Mouse (Mus musculus) gastrocnemius, adult 2 months (tissue): Measurements from ENCODE around the gene Lypd3. TPM values are rescaled to one million over a fixed set of nuclear protein-coding genes. Genes with fewer than 3 reads are reported as not detected.
"Not testable (repeated sequence)": the region's sequence is repeated elsewhere in the genome, so short reads cannot be mapped to it uniquely, and the experiment has no call there.

Source experiments
- DNase-seq: peaks from one replicate; pipeline ENCODE4 v3.0.0; 2022
- H3K27ac ChIP-seq: fragments of 200-600 bp; 2 replicates; pipeline ENCODE4 v1.8.1; 2022; ENCODE audit warnings: mild to moderate bottlenecking
- H3K4me3 ChIP-seq: fragments of 200-600 bp; 2 replicates; pipeline ENCODE4 v1.8.1; 2022; ENCODE audit warnings: mild to moderate bottlenecking, moderate library complexity
- CTCF ChIP-seq: fragments of 200-600 bp; IDR thresholded peaks from 2 replicates; pipeline ENCODE4 v1.8.1; 2022; ENCODE audit warnings: antibody characterized with exemption, mild to moderate bottlenecking, moderate library complexity
- intact Hi-C: fragments of 180-260 bp; cut with DNase I; formaldehyde crosslinking; loops from one replicate; pipeline ENCODE4 v1.15.1; 2025
- total RNA-seq, 2 experiments: library from RNA; stranded (reverse); gene quantifications; 2 replicates each; pipeline ENCODE4 v1.2.3; 2021

Gene Lypd3
- total RNA-seq, 2 experiments from 2014 or later = not detected

DNA sequence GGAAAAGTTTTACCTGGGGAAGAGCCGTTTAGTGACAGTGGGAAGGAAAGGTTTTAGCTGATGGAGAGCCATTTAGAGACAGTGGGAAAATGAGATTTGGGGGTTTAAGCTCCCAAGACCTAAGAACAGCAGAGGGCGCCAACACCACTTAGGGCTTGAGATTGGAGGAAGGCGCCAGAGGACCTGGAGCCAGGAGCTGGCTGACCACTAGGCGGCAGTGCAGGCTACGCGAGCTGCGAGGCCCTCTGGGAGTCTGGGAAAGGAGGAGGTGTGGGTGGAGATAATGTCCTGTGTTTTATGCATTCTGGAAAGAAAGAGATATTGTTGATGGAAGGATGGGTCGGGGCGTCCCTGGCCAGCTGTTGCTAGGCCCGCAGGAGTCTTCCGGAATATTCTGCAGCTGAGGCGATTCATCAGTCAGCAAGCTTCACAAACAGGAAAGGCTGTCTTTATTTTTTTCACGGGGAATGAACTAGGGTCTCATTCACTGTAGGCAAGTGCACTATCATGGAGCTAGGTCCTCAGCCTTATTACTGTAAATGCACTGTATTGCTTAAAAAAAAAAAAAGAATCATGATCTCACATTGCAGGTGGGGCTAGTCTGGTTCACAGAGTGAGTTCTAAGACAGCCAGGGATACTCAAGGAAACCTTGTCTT, 35.3 kb upstream of the Lypd3 start:
- Histone ChIP-seq H3K27ac (0 out of 2 replicates have a peak overlapping the region, but pooled peaks have one; percentile 67), H3K4me3 (peak overlapping the region; percentile 58)
- peak; percentile 97 for DNase-seq
- no peak for TF ChIP-seq CTCF
- intact Hi-C loops = loop anchor here (1.0 to 2.0 kb wide), 2 partner anchors 52 to 70 kb away; partner anchors contain the start of gene Irgq

DNA sequence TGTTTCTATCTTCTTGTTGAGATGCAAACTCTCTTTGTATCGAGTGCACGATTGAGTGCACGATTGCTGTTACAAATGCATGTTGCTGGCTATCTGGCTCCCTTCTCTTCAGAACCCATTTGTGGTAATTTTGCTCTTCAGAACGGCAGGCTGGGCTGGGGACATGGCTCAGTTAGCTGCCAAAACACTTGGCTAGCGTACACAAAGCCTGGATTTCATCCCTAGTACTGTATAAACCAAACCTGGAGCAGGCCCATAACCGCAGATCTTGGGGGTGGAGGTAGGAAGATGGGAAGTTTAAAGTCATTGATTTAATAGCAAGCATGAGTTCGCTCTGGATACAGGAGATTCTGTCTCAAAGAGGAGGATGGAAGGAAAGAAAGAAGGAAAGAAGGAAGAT, 30.8 kb upstream of the Lypd3 start:
- peak; percentile 1 for DNase-seq
- intact Hi-C loops = no loop called here
- H3K4me3 ChIP-seq = no peak overlapping the region
- TF ChIP-seq CTCF = no peak
- H3K27ac ChIP-seq = no peak overlapping the region

DNA sequence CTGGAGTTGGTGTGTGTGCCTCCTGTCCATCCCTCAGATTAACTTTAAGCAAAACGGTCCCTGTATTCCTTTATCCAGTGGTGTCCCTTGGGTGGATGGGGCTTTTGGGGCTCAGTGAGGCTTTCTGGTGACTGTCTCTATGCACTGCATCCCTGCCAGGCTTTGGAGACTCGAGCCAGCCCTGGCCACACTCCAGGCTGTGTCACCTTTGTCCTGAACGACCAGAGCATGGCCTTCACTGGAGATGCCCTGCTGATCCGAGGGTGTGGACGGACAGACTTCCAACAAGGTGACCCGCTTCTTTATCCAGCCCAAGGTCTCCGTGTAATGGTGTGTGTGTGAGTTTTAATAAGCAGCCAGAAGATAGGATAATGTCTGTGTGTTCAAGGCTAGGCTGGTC, 30.3 kb upstream of the Lypd3 start:
- no peak for TF ChIP-seq CTCF
- no peak overlapping the region for H3K27ac ChIP-seq
- DNase-seq = peak; percentile 14
- intact Hi-C loops = no loop called here
- H3K4me3 ChIP-seq = no peak overlapping the region

DNA sequence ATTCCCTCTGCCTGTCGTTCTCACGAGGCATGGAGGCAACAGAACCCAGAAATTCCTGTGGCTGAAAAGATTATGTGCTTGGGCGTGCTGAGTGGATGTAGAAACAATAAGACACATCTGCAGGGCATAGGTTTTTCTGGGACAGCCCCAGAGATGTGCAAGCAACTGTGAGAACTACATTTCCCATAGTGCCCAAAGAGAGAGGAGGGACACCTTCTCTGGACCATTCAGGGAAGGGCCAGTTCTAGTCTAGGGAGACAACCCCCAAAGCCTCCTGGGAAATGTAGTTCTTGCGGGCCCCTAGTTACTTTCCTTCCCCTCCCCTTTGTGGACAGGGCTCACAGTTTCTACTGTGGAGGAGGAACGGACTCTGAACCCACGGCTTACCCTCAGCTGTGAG, 28.3 kb upstream of the Lypd3 start:
- intact Hi-C loops = no loop called here
- no peak overlapping the region for H3K27ac ChIP-seq
- H3K4me3 ChIP-seq = peak overlapping the region; percentile 50
- peak; percentile 69 for DNase-seq
- no peak for TF ChIP-seq CTCF

DNA sequence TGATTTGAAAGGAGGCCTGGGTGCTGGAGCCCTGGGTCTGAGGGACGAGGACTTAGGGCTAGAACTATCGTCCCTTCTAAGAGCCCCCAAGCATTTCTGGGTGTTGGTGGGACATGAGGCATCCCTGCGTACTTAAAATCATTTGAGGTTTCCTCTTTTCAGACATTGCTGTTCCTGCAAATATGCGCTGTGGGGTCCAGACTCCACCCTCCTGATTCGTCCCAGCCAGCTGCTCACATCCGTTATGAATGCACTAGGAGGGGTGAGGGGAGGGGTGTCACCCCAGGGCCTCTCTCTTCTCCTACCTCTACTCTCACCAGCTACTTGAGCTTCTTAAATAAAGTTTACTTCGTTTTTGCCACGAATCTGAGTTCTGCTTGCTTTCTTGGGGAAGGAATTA, 27.8 kb upstream of the Lypd3 start:
- no peak for TF ChIP-seq CTCF
- Histone ChIP-seq H3K4me3 (peak overlapping the region; percentile 50), H3K27ac (no peak overlapping the region)
- DNase-seq = no peak
- intact Hi-C loops = no loop called here

DNA sequence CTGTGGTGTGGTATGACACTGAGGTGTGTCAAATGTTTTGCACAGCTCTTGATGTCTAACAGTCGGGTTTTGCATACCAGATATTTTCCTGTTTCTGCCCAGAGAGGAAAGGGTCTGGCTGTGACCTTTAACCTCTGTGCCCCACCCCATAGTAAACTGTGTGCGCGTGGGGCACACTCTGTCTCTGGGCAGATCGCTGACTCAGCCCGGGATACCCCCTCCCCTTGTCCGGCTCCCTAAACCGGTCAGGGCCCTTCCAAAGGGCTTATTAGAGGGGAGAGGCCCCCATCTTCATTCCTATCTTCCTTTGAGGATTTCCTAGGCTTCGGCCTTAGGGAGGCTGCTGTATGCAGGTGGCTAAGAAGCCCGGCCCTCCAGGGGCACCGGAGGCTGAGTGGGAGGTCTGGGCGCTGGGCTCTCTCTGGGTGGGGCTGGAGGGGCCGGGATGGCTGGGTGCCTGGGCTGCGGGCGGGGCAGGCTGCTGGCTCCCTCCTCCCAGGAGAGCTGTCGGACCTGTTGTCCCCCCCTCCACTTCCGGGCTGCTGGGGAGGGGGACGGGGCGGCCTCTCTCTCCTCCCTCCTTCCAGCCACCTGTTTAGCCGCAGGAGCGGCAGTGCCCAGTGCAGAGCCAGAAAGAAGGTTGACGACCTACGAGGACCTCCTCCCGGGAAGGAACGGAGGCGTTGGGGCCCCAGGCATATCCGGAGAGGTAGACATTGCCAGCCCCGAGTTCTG, 26.0 kb upstream of the Lypd3 start, which contains the start of gene Phldb3:
Phldb3 (plus strand) TSS at position 620 of the 735 bp plus-strand sequence.
- peak; percentile 39 for DNase-seq
- intact Hi-C loops = loop anchor here (2.0 kb wide), 1 partner anchor 18 kb away; no protein-coding TSS in a partner anchor
- Histone ChIP-seq H3K4me3 (peak within 1 kb of the TSS; percentile 86), H3K27ac (peak within 1 kb of the TSS; percentile 59)
- no peak for TF ChIP-seq CTCF

DNA sequence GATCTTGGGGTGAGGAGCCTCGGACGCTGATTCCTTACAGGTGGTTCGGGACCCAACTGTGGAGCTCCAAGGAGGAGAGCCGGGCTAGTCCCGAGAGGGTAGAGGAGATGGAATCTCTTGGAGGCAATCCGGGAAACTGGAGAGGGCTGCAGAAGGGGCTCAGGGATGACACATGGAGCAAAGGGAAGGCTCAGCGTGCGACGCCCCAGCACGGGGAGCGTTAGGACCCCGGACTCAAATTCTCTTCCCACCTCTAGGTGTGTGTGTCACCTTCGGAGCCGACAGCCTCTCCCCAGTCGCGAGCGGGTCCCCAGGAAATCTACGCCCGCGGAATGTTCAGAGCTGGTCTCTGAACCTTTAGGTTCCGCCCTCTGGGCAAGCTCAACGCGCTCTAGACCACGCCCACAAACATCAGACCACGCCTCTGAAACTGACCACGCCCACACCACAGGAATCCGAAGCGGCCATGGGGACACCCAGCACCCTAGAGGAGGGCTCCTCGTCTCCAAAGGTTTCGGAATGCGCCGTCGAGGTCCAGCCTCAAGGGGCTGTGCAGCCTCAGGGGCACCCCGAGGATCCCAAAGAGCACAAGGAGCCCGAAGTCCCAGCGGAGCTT, 25.4 kb upstream of the Lypd3 start:
- peak overlapping the region; percentile 59 for H3K27ac ChIP-seq
- intact Hi-C loops = loop anchor here (2.0 kb wide), 1 partner anchor 18 kb away; no protein-coding TSS in a partner anchor
- peak; percentile 91 for DNase-seq

DNA sequence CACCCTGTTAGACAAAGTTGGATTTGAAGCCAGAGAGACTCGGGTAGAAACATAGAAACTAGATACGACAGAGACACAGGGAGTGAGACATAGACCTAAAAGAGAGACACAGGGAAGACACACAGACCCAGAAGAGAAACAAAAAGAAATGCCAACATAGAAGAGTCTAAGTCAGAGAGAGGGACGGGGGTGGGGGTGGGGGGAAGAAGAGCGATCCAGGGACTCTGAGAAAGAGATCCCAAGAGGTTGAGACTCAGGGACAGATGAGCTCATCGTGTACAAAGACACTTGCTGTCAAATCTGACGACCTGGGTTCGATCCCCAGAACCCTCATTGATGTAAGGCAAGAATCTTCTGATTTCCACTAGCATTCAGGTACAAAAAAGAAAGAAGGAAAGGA, 24.6 kb upstream of the Lypd3 start:
- intact Hi-C loops = loop anchor here (2.0 kb wide), 1 partner anchor 17 kb away; no protein-coding TSS in a partner anchor
- Histone ChIP-seq H3K4me3 (peak overlapping the region; percentile 86), H3K27ac (peak overlapping the region; percentile 59; the same call in 1 of the 2 replicates)
- DNase-seq = no peak
- TF ChIP-seq CTCF = no peak

More for the DNA sequence above, 25.4 kb upstream of the Lypd3 start:
- H3K4me3 ChIP-seq = peak overlapping the region; percentile 86
- TF ChIP-seq CTCF = no peak

DNA sequence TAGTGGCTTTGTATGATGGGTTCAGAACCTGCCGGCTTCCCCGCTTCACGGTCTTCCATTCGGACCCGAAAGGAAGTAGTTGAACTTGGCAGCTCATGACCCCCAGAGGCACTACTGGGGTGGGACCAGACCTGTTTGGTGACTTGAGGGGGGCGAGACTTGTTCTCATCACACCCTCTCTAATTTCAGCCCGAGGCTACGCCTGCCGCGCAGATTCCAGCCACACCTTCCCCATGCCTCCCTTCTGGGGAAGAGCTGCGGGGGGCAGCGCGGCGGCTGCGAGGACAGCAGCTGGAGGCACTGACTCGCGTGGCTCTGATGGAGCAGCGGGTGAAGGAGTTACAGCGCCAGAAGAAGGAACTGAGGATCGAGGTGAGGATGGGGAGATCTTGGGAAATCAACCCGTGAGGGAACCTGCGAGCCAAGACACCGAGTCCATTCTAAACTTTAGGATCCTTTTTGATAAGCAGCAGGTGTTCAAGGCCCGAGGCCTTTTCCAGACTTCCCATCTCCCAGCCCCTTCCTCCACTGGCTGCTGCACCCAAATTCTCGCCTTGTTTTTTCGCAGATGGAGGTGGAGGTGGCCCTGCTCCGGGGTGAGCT, 23.9 kb upstream of the Lypd3 start:
- H3K4me3 ChIP-seq = peak overlapping the region; percentile 86
- DNase-seq = no peak
- no peak overlapping the region for H3K27ac ChIP-seq
- intact Hi-C loops = no loop called here
- no peak for TF ChIP-seq CTCF

DNA sequence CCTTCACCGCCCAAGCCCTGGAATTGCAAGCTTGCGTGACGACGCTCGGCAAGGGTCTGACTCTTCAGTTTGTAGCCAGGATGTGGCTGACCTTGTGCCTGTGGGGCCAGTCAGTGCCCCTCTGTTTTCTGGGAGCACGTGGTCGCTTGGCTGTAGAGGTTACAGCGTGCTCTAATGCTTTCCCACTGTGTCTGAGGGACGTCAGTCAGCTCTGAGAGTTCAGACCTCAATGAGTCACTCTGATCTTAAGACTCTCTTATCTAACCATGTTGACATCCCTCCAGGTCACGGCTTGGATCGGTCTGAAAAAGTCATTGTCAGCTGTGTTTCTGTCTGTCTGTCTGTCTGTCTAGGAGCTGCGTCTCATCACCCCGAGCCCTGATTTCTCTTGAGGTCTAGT, 21.5 kb upstream of the Lypd3 start:
- Histone ChIP-seq H3K27ac (no peak overlapping the region), H3K4me3 (no peak overlapping the region)
- no peak for DNase-seq
- TF ChIP-seq CTCF = no peak
- intact Hi-C loops = no loop called here

DNA sequence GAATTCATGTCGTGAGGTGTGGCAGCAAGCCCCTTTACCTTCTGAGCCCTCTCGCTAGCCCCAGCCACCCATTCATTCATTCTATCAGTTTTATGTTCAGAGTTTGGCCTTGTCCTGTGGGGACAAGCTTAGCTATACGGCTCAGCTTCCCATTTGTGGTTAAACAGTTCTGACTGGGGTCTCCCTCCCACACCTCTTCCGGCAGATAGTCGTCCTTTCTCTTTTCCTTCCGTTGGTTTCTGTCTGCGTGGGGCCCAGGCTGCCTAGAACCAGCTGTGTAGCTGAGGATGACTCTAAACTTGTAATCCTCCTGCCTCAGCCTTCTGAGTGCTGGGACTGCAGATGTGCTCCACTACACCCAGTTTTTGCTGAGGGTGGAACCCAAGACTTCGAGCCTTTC, 18.6 kb upstream of the Lypd3 start:
- Histone ChIP-seq H3K27ac (no peak overlapping the region), H3K4me3 (no peak overlapping the region)
- no peak for DNase-seq
- intact Hi-C loops = no loop called here
- TF ChIP-seq CTCF = no peak

DNA sequence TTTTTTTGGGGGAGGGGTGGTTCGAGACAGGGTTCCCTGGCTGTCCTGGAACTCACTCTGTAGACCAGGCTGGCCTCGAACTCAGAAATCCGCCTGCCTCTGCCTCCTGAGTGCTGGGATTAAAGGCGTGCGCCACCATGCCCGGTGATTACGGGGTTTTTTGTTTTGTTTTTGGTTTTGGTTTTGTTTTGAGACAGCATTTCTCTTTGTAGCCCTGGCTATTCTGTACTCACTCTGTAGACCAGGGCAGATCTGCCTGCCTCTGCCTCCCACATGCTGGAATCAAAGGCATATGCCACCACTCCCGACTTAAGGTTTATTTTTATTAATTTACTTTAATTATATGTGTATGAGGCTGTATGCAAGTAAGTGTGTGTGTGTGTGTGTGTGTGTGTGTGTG, 18.0 kb upstream of the Lypd3 start:
- DNase-seq, intact Hi-C loops, H3K4me3 ChIP-seq, H3K27ac ChIP-seq: not testable (repeated sequence)
